Mouse (Mus musculus): ENCODE measurements around the gene Abcb9. TPM values are rescaled to one million over a fixed set of nuclear protein-coding genes. Genes with fewer than 3 reads are reported as not detected.

Gene Abcb9
- polyA plus RNA-seq, 1 experiment: 7.4 TPM

DNA sequence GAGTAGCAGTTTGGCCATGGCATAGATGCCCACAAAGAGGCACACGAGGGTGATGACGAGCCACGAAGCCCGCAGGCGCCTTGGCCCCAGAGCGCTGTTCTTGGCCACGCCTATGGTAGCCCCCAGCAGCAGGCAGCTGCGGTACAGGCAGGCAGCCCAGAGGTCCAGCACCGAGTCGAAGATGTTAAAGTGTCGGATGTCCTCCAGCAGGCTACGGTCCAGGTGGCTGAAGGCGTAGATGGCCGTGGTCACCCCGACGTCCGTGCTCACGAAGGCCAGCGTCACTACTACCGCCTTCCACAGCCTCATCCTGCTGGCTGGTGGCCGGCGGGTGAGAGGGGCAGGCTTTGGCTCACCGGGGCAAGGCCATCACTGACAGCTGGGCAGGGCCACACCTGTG, 5.7 kb downstream of the Abcb9 start:
- no peak for TF ChIP-seq POLR2A (IDR thresholded peaks at IDR 0.05; ENCODE audit: borderline replicate concordance, control insufficient read depth, low read depth, low read length)
- TF ChIP-seq CTCF (IDR thresholded peaks at IDR 0.05; ENCODE audit: control insufficient read depth, insufficient read depth, low read length): no peak
- WGBS: 93% methylated on average over 23 of the region's 23 CpGs
- Histone ChIP-seq H3K27ac (ENCODE audit: control insufficient read depth, insufficient read depth, low read depth, low read length, poor library complexity) (no peak overlapping the region), H3K4me1 (ENCODE audit: control insufficient read depth, insufficient read depth, low read length) (peaks cover 1% of the 10 kb centered on the region), H3K4me3 (replicated peaks; ENCODE audit: control insufficient read depth, low read depth, low read length) (no peak overlapping the region)

GRCm38 (mm10) chr5:124086876-124087275, 8.7 kb downstream of the Abcb9 start:
- 82% methylated on average over 4 of the region's 4 CpGs for WGBS
- TF ChIP-seq POLR2A (IDR thresholded peaks at IDR 0.05; ENCODE audit: borderline replicate concordance, control insufficient read depth, low read depth, low read length) (no peak), CTCF (IDR thresholded peaks at IDR 0.05; ENCODE audit: control insufficient read depth, insufficient read depth, low read length) (no peak)

GRCm38 (mm10) chr5:124085513-124085912, 10.1 kb downstream of the Abcb9 start:
- 74% methylated on average over 3 of the region's 3 CpGs for WGBS
- no peak for TF ChIP-seq POLR2A (IDR thresholded peaks at IDR 0.05; ENCODE audit: borderline replicate concordance, control insufficient read depth, low read depth, low read length)
- TF ChIP-seq CTCF (IDR thresholded peaks at IDR 0.05; ENCODE audit: control insufficient read depth, insufficient read depth, low read length): no peak

More at GRCm38 (mm10) chr5:124086876-124087275, 8.7 kb downstream of the Abcb9 start:
- Histone ChIP-seq H3K4me3 (replicated peaks; ENCODE audit: control insufficient read depth, low read depth, low read length) (no peak overlapping the region), H3K4me1 (ENCODE audit: control insufficient read depth, insufficient read depth, low read length) (no peaks in the 10 kb centered on the region), H3K27ac (ENCODE audit: control insufficient read depth, insufficient read depth, low read depth, low read length, poor library complexity) (no peak overlapping the region)

GRCm38 (mm10) chr5:124084588-124085173, 10.9 kb downstream of the Abcb9 start:
- TF ChIP-seq CTCF (IDR thresholded peaks at IDR 0.05; ENCODE audit: control insufficient read depth, insufficient read depth, low read length) (peak; percentile 99), POLR2A (IDR thresholded peaks at IDR 0.05; ENCODE audit: borderline replicate concordance, control insufficient read depth, low read depth, low read length) (no peak)
- Histone ChIP-seq H3K4me1 (ENCODE audit: control insufficient read depth, insufficient read depth, low read length) (peaks cover 2% of the 10 kb centered on the region; the same call in 1 of the 2 replicates), H3K27ac (ENCODE audit: control insufficient read depth, insufficient read depth, low read depth, low read length, poor library complexity) (no peak overlapping the region), H3K4me3 (replicated peaks; ENCODE audit: control insufficient read depth, low read depth, low read length) (no peak overlapping the region)
- 37% methylated on average over 11 of the region's 11 CpGs for WGBS

More at GRCm38 (mm10) chr5:124085513-124085912, 10.1 kb downstream of the Abcb9 start:
- H3K4me3 ChIP-seq (replicated peaks; ENCODE audit: control insufficient read depth, low read depth, low read length): no peak overlapping the region
- no peak overlapping the region for H3K27ac ChIP-seq (ENCODE audit: control insufficient read depth, insufficient read depth, low read depth, low read length, poor library complexity)
- H3K4me1 ChIP-seq (ENCODE audit: control insufficient read depth, insufficient read depth, low read length): no peaks in the 10 kb centered on the region

- TF ChIP-seq CTCF (IDR thresholded peaks at IDR 0.05; ENCODE audit: control insufficient read depth, insufficient read depth, low read length) (0 out of 2 replicates have a peak, but pooled peaks have one; percentile 6), POLR2A (IDR thresholded peaks at IDR 0.05; ENCODE audit: borderline replicate concordance, control insufficient read depth, low read depth, low read length) (no peak)
- H3K4me3 ChIP-seq (replicated peaks; ENCODE audit: control insufficient read depth, low read depth, low read length): no peak overlapping the region
- no peak overlapping the region for H3K27ac ChIP-seq (ENCODE audit: control insufficient read depth, insufficient read depth, low read depth, low read length, poor library complexity)
- 74% methylated on average over 14 of the region's 14 CpGs for WGBS
- peaks cover 4% of the 10 kb centered on the region; the same call in 1 of the 2 replicates for H3K4me1 ChIP-seq (ENCODE audit: control insufficient read depth, insufficient read depth, low read length)
Observed at GRCm38 (mm10) chr5:124083850-124084587, 11.6 kb downstream of the Abcb9 start.

- no peak overlapping the region; the same call in 1 of the 2 replicates for H3K27ac ChIP-seq (ENCODE audit: control insufficient read depth, insufficient read depth, low read depth, low read length, poor library complexity)
- 82% methylated on average over 17 of the region's 17 CpGs for WGBS
- H3K4me1 ChIP-seq (ENCODE audit: control insufficient read depth, insufficient read depth, low read length): peaks cover 5% of the 10 kb centered on the region
- no peak for TF ChIP-seq CTCF (IDR thresholded peaks at IDR 0.05; ENCODE audit: control insufficient read depth, insufficient read depth, low read length)
- no peak for TF ChIP-seq POLR2A (IDR thresholded peaks at IDR 0.05; ENCODE audit: borderline replicate concordance, control insufficient read depth, low read depth, low read length)
- no peak overlapping the region for H3K4me3 ChIP-seq (replicated peaks; ENCODE audit: control insufficient read depth, low read depth, low read length)
Observed at GRCm38 (mm10) chr5:124082941-124083688, 12.5 kb downstream of the Abcb9 start.

DNA sequence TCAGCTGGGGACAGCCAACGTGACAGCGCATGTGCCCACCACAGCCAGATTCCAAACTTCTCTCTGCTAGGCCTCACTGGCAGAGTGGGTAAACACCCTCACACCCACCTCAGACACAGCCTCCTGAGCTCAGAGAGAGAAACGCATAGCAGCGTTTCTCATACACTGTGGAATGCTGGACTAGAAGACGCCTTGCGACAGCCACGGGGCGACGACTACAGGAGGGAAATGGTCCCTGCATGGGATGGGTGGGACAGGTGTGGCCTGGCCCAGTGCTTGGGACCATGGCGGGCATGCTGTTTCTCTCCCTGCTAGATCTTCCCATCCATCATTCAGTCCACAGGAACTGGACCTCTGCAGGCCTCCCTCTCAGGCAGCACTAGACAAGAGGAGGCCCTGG, 13.2 kb downstream of the Abcb9 start:
- no peak overlapping the region; the same call in 1 of the 2 replicates for H3K27ac ChIP-seq (ENCODE audit: control insufficient read depth, insufficient read depth, low read depth, low read length, poor library complexity)
- H3K4me1 ChIP-seq (ENCODE audit: control insufficient read depth, insufficient read depth, low read length): peaks cover 5% of the 10 kb centered on the region
- TF ChIP-seq POLR2A (IDR thresholded peaks at IDR 0.05; ENCODE audit: borderline replicate concordance, control insufficient read depth, low read depth, low read length) (no peak), CTCF (IDR thresholded peaks at IDR 0.05; ENCODE audit: control insufficient read depth, insufficient read depth, low read length) (no peak)
- H3K4me3 ChIP-seq (replicated peaks; ENCODE audit: control insufficient read depth, low read depth, low read length): no peak overlapping the region
- 79% methylated on average over 10 of the region's 10 CpGs for WGBS

DNA sequence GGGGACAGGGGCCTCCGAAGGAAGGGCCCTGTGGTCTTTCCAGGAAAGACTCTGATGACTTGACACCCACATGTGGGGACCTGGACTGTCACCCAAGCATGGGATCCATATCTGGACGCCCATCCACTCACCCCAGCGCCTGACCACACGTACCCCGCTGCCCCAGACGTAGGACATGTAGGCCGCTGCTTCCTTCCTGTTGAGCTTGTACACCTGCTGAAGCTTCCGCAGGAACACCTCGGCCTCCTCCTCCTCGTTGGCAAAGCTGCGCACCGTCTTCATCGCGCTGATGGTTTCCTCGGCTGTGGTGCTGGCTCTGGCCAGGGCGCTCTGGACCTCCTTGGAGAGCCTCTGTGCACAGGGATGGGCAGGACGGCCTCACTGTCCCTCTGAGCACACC, 15.7 kb downstream of the Abcb9 start:
- TF ChIP-seq POLR2A (IDR thresholded peaks at IDR 0.05; ENCODE audit: borderline replicate concordance, control insufficient read depth, low read depth, low read length) (peak; percentile 29; the same call in 1 of the 2 replicates), CTCF (IDR thresholded peaks at IDR 0.05; ENCODE audit: control insufficient read depth, insufficient read depth, low read length) (no peak)
- Histone ChIP-seq H3K4me1 (ENCODE audit: control insufficient read depth, insufficient read depth, low read length) (peaks cover 10% of the 10 kb centered on the region), H3K27ac (ENCODE audit: control insufficient read depth, insufficient read depth, low read depth, low read length, poor library complexity) (peak overlapping the region; percentile 33; the same call in 1 of the 2 replicates), H3K4me3 (replicated peaks; ENCODE audit: control insufficient read depth, low read depth, low read length) (no peak overlapping the region)
- WGBS: 34% methylated on average over 17 of the region's 17 CpGs
